13 mouse cellular contexts compared by ENCODE assay signal in genomic region chr15:97826588-97827261, GRCm38 (mm10). TPM values are rescaled to one million over a fixed set of nuclear protein-coding genes. Genes with fewer than 3 reads are reported as not detected.
DNase-seq lines count a peak whose midpoint lies in the region; ATAC-seq and TF ChIP-seq lines count a peak whose summit lies in the region.
"Had no signal": no experiment of that assay in that cellular context is flagged by ENCODE, and none has a peak within 500 bp of the region (broad histone marks: within the 10 kb centered on the region; RNA-seq: fewer than 3 reads in every experiment).

No protein-coding gene starts in this region.

- H3K27ac ChIP-seq in heart, embryonic 15.5 days: peak overlapping the region; percentile 88
- peak overlapping the region; percentile 87 for H3K27ac ChIP-seq in spleen, adult 2 months (ENCODE audit: insufficient read depth, low read length)
- H3K27ac ChIP-seq in intestine, embryonic 16.5 days (ENCODE audit: low read length): no peak overlapping the region

- 65% methylated on average over 5 of the region's 5 CpGs for WGBS in heart, embryonic 15.5 days
- WGBS in spleen, adult 2 months: 63% methylated on average over 5 of the region's 5 CpGs
- WGBS in intestine, embryonic 16.5 days: 66% methylated on average over 5 of the region's 5 CpGs

- peaks cover 88% of the 10 kb centered on the region for H3K4me1 ChIP-seq in heart, embryonic 15.5 days (replicated peaks)
- peaks cover 70% of the 10 kb centered on the region; the same call in 1 of the 2 replicates for H3K4me1 ChIP-seq in spleen, adult 2 months (ENCODE audit: control insufficient read depth, insufficient read depth, insufficient read length)
- peaks cover 74% of the 10 kb centered on the region for H3K4me1 ChIP-seq in intestine, embryonic 16.5 days (ENCODE audit: control insufficient read depth, insufficient read depth, low read length)

- H3K9me3 ChIP-seq in heart, embryonic 15.5 days (replicated peaks): no peaks in the 10 kb centered on the region
- no peaks in the 10 kb centered on the region for H3K9me3 ChIP-seq in intestine, embryonic 16.5 days (ENCODE audit: control insufficient read depth, low read length)
- H3K9me3 ChIP-seq: megakaryocyte, embryonic 14.5 days had no signal

- no peak overlapping the region for H3K4me3 ChIP-seq in heart, embryonic 15.5 days
- no peak overlapping the region for H3K4me3 ChIP-seq in spleen, adult 2 months (ENCODE audit: extremely low read depth, insufficient read depth, insufficient read length)
- no peak overlapping the region for H3K4me3 ChIP-seq in intestine, embryonic 16.5 days (ENCODE audit: low read length)

- no peak for TF ChIP-seq CTCF in spleen, adult 2 months (IDR thresholded peaks at IDR 0.05; ENCODE audit: extremely low read depth, insufficient read depth, insufficient read length, insufficient replicate concordance)

- H3K4me2 ChIP-seq in heart, embryonic 15.5 days: peak overlapping the region; percentile 66; the same call in 1 of the 2 replicates
- H3K4me2 ChIP-seq in intestine, embryonic 16.5 days (ENCODE audit: low read depth, low read length): no peak overlapping the region

- H3K27me3 ChIP-seq in heart, embryonic 15.5 days: no peaks in the 10 kb centered on the region
- H3K27me3 ChIP-seq in spleen, adult 2 months (ENCODE audit: control insufficient read depth, insufficient read depth, low read length): no peaks in the 10 kb centered on the region
- H3K27me3 ChIP-seq in intestine, embryonic 16.5 days (replicated peaks; ENCODE audit: control insufficient read depth, insufficient read depth, low read length): no peaks in the 10 kb centered on the region

- ATAC-seq in heart, embryonic 15.5 days (replicated peaks; ENCODE audit: insufficient number of reproducible peaks, insufficient read depth, low FRiP score, low read depth): no peak
- no peak for ATAC-seq in intestine, embryonic 16.5 days
- ATAC-seq: activated CD4-positive, CD25-positive, alpha-beta regulatory T cell, adult 4 months had no signal

- TF ChIP-seq POLR2A in spleen, adult 2 months (IDR thresholded peaks at IDR 0.05; ENCODE audit: low read depth, low read length): no peak

- H3K36me3 ChIP-seq in heart, embryonic 15.5 days: peaks cover 4% of the 10 kb centered on the region; the same call in 1 of the 2 replicates
- H3K36me3 ChIP-seq in spleen, adult 2 months (ENCODE audit: control insufficient read depth, insufficient read depth, low read length): 0 out of 2 replicates have a peak, but pooled peaks cover 2% of the 10 kb centered on the region
- no peaks in the 10 kb centered on the region for H3K36me3 ChIP-seq in intestine, embryonic 16.5 days (ENCODE audit: control insufficient read depth, insufficient read depth, low read length)

- no peak for DNase-seq in heart, adult 18-20 months
- no peak for DNase-seq in spleen, adult 2 months (ENCODE audit: low read depth in 1 of 2, low spot score in 2 of 2)
- no peak for DNase-seq in spleen, postnatal 14 days (ENCODE audit: low spot score in 2 of 2)
- DNase-seq in naive thymus-derived CD4-positive, alpha-beta T cell, adult 2 months (ENCODE audit: low read depth): peak; percentile 15
- DNase-seq in embryo, embryonic 9.5 days (ENCODE audit: extremely low spot score): no peak
- no peak for DNase-seq in left cerebral cortex, adult 9 months (ENCODE audit: low spot score in 2 of 2)
- DNase-seq: gastrocnemius, postnatal 10 days; right cerebral cortex, postnatal 25 days had no signal

- no peak overlapping the region for H3K9ac ChIP-seq in heart, embryonic 15.5 days
- 0 out of 2 replicates have a peak overlapping the region, but pooled peaks have one; percentile 12 for H3K9ac ChIP-seq in intestine, embryonic 16.5 days (ENCODE audit: low read depth, low read length)

RNA-seq across cellular contexts. Expression of gene Hdac7, which starts 17.6 kb away (rescaled TPM):
- 20.4 and 34.5 TPM in 2 replicates for polyA plus RNA-seq in heart, embryonic 15.5 days (2015; fragmentation: Nextera tagmentation; extraction: Ambion mirVana)
- total RNA-seq in heart, adult 18-20 months (2021): 10 to 100 TPM; 19.3 to 26.3 TPM
- 104 and 137 TPM in 2 replicates for polyA plus RNA-seq in spleen, adult 2 months (2012; rRNA removed)
- polyA plus RNA-seq in intestine, embryonic 16.5 days (2015; fragmentation: Nextera tagmentation; extraction: Ambion mirVana): 15.8 and 18.2 TPM in 2 replicates

RNA-seq across cellular contexts. Expression of gene Slc48a1, which starts 48.4 kb away (rescaled TPM):
- 64.3 and 76.8 TPM in 2 replicates for polyA plus RNA-seq in heart, embryonic 15.5 days (2015; fragmentation: Nextera tagmentation; extraction: Ambion mirVana)
- total RNA-seq in heart, adult 18-20 months (2021): 10 to 100 TPM; 57.9 to 69.7 TPM
- polyA plus RNA-seq in spleen, adult 2 months (2012; rRNA removed): 94.0 and 117 TPM in 2 replicates
- polyA plus RNA-seq in intestine, embryonic 16.5 days (2015; fragmentation: Nextera tagmentation; extraction: Ambion mirVana): 25.4 and 26.9 TPM in 2 replicates

RNA-seq across cellular contexts. Expression of gene Rapgef3, which starts 59.0 kb away (rescaled TPM):
- polyA plus RNA-seq in heart, embryonic 15.5 days (2015; fragmentation: Nextera tagmentation; extraction: Ambion mirVana): 20.0 and 24.0 TPM in 2 replicates
- 10 to 100 TPM; 21.8 to 23.3 TPM for total RNA-seq in heart, adult 18-20 months (2021)
- 28.8 and 33.6 TPM in 2 replicates for polyA plus RNA-seq in spleen, adult 2 months (2012; rRNA removed)
- 7.9 and 8.5 TPM in 2 replicates for polyA plus RNA-seq in intestine, embryonic 16.5 days (2015; fragmentation: Nextera tagmentation; extraction: Ambion mirVana)
- polyA plus RNA-seq: activated CD4-positive, CD25-positive, alpha-beta regulatory T cell, adult 4 months; erythroblast, embryonic 14.5 days had no signal
